Mouse (Mus musculus) brain, adult 2 months (tissue): Measurements from ENCODE around the gene Cox17.
"Not testable (repeated sequence)": the region's sequence is repeated elsewhere in the genome, so short reads cannot be mapped to it uniquely, and the experiment has no call there.

ENCODE experiments used
- DNase-seq: peaks from one replicate; pipeline ENCODE4 v3.0.0; 2011; ENCODE audit warnings: low read depth, low spot score

Cox17 gene

GRCm38 (mm10) chr16:38346529-38347325 is at the start of gene Cox17, which contains the start of gene Gm21987:
Gene Cox17, plus strand, starts transcription at chr16:38346991.
Gene Gm21987, plus strand, starts transcription at chr16:38347040.
- peak; percentile 98 for DNase-seq

GRCm38 (mm10) chr16:38298410-38298809 is 48.4 kb upstream of the Cox17 start:
- no peak for DNase-seq

- no peak for DNase-seq
Observed at GRCm38 (mm10) chr16:38302367-38302766, 44.4 kb upstream of the Cox17 start.

GRCm38 (mm10) chr16:38304460-38305194 is 42.2 kb upstream of the Cox17 start:
- DNase-seq = peak; percentile 8

GRCm38 (mm10) chr16:38306571-38307220 is 40.1 kb upstream of the Cox17 start:
- no peak for DNase-seq

GRCm38 (mm10) chr16:38307221-38307605 is 39.6 kb upstream of the Cox17 start:
- DNase-seq = no peak

GRCm38 (mm10) chr16:38307651-38308050 is 39.1 kb upstream of the Cox17 start:
- DNase-seq = no peak

- DNase-seq = peak; percentile 4
Observed at GRCm38 (mm10) chr16:38308195-38308594, 38.6 kb upstream of the Cox17 start.

- DNase-seq = peak; percentile 36
Observed at GRCm38 (mm10) chr16:38318492-38318891, 28.3 kb upstream of the Cox17 start.

GRCm38 (mm10) chr16:38319087-38319486 is 27.7 kb upstream of the Cox17 start:
- DNase-seq = no peak

GRCm38 (mm10) chr16:38321452-38321935 is 25.3 kb upstream of the Cox17 start:
- peak; percentile 86 for DNase-seq

GRCm38 (mm10) chr16:38324311-38324710 is 22.5 kb upstream of the Cox17 start:
- DNase-seq = no peak

GRCm38 (mm10) chr16:38326778-38327397 is 19.9 kb upstream of the Cox17 start:
- DNase-seq = no peak

GRCm38 (mm10) chr16:38329340-38329739 is 17.5 kb upstream of the Cox17 start:
- DNase-seq = no peak

- no peak for DNase-seq
Observed at GRCm38 (mm10) chr16:38334431-38334830, 12.4 kb upstream of the Cox17 start.

GRCm38 (mm10) chr16:38338077-38338476 is 8.7 kb upstream of the Cox17 start:
- not testable (repeated sequence) for DNase-seq

- peak; percentile 83 for DNase-seq
Observed at GRCm38 (mm10) chr16:38341396-38342324, 5.1 kb upstream of the Cox17 start, which contains the start of gene Maats1. Gene Maats1, minus strand, starts transcription at chr16:38342143.

- peak; percentile 44 for DNase-seq
Observed at GRCm38 (mm10) chr16:38344941-38345725, 1.7 kb upstream of the Cox17 start.

GRCm38 (mm10) chr16:38347588-38347987 is 797 bp downstream of the Cox17 start:
- DNase-seq = no peak
